Mouse (Mus musculus): ENCODE measurements around the gene Cst13.

The Cst13 gene

DNA sequence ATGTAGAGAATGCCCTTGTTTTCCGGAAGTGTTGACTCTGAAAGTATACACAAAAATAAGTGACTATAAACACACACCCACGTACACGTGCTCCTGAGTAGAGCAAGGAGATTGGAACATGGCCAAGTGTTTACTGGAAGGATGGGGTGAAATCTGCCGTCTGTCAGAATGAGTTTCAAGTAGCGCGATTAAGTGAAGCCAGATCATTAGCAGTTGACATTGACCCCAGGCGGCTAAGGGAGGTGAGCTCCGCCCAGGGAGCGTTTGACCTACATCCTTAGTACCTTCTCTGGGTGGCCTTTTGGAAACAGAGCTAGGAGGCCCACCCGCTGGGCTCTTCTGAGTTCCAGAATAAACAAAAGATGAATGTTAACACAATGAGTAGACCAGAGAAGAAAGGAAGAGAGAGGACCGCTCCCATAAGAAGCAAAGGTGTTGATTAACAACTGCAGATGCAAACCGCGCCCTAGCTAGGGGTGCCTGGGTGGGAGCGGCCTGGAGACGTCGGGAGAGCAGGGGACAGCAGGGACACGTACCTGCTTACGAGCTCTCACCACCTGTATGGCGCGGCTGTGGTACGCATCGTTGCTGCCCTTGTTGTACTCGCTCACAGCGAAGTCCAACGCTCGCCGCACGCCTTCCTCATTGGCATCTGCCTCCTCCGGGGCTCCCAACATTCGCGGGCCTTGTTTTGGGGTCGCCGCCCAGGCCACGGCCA lies 54.9 kb downstream of the Cst13 start:
- peak; percentile 17 for DNase-seq (ENCODE audit: extremely low read depth, low read depth)

DNA sequence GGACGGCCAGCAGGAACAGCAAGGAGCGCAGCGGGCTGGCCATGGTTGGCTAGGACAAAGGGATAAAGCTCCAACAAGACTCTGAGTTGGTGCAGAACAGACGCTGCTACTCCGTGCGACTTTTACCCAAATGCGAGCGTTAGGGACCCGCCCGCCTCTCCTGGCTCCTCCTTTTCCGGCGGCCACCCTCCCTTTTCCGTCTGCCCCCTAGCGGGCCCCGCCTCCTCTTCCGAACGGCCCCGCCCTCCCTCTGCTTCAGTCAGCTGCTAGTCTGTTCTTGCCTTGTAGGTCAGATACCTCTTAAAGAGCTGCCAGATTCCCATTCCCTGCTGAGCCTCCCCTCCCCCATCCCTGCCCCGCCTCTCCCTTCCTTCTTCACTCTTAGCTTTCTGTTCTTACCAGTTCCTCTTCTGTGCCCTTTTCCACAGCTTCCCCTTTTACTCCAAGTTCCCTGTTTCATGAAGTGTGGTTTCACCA lies 55.5 kb downstream of the Cst13 start, which contains the start of gene Cst3:
Gene Cst3 (minus strand): TSS at position 358 of the 477 bp plus-strand sequence.
- DNase-seq (ENCODE audit: extremely low read depth, low read depth), result peak; percentile 94

DNA sequence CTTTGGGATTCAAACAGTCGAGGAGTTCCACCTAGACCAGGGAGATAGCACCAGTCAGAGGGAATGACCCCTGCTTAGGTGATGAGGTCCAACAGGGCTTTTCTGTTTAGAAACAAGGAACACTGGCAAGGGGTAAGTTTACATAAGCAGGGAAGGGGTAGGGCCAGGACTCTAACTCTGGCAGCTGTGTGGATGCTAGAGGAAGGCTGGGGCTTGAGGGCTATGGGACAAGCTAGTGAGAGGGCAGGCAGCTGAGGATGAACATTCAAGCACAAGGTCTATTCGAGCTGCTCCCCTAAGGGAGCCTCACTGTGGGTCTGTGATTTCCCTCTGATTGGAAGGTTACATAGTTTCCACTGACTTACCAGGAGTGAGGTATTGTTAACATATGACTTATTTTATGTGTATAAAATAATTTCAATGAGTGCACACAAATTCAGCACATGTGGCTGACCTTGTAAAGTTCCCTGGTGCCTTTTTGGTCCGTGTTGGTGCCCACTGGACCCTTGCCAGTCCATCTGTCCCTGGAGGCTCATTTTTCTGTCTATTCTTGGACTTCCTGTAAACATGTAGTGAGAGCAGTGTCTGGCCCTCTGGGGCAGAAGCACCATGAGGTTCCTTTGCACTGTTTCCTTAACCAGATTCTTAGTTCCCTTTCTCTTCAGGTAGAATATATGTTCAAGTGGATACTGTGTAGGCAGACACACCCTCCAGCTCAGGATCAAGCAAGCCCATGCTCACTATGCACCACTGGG lies 57.3 kb downstream of the Cst13 start:
- DNase-seq (ENCODE audit: extremely low read depth, low read depth), result no peak

DNA sequence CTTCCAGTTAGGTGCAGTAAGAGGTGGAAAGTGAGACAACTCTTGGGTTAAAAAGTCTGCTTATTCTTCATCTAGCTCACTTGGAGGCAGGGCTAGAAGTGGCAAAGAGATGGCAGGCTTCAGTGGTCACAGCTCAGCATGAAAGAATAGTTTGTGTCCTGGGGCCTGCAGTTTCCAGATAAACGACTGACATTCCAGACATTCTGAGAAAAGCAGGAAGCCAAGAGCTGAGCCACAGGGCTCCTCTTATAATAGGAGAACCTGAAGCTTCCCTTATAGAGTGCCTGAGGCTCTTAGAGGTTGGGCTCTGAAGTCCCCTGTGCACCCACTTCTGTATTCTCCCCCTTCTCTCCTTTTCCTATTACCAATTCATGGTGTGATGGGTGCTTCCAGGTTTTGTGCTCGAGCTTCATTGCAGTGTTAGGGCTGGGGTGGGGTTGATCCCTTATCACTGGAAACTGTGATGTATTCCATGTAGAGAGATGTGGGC lies 58.8 kb downstream of the Cst13 start:
- no peak for DNase-seq (ENCODE audit: extremely low read depth, low read depth)

DNA sequence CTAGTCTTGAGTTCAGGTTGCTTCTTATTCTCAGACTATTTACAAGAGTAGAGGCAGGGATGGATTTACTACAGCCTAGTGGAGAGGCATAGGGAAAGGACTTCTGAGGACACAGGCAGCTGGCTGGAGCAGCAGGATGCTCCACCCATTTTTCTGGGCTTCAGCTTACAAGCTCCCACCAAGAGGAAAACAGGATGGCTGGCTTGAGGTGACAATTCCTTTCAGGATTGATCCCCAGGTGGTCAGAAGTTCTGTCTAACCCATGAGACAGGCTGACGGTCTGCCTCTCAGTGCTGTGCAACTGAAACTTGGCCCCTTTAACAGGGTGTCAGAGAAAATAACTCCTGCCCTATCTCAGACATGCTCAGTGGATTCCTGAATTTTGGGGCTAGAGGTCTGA lies 59.3 kb downstream of the Cst13 start:
- DNase-seq (ENCODE audit: extremely low read depth, low read depth), result no peak
